Mouse (Mus musculus) heart, embryonic 10.5 days (tissue): ENCODE measurements around the gene Cgref1. TPM values are rescaled to one million over a fixed set of nuclear protein-coding genes. Genes with fewer than 3 reads are reported as not detected.

Experiments used
- DNase-seq: peaks from one replicate; pipeline ENCODE4 v3.0.0-alpha.2; 2017; ENCODE audit warnings: low spot score
- H3K27ac ChIP-seq: fragments of 300-500 bp; sonication (generic); 2 replicates; pipeline ENCODE4 v1.5.1; 2016; ENCODE audit warnings: mild to moderate bottlenecking
- H3K27me3 ChIP-seq: fragments of 300-500 bp; sonication (generic); 2 replicates; pipeline ENCODE4 v1.6.1; 2016; ENCODE audit warnings: mild to moderate bottlenecking; ENCODE audit not compliant: poor library complexity, insufficient read depth, severe bottlenecking
- H3K36me3 ChIP-seq: fragments of 300-500 bp; sonication (generic); 2 replicates; pipeline ENCODE4 v1.6.1; 2016; ENCODE audit warnings: mild to moderate bottlenecking, moderate library complexity
- H3K4me1 ChIP-seq: fragments of 300-500 bp; sonication (generic); 2 replicates; pipeline ENCODE4 v1.6.1; 2016; ENCODE audit warnings: mild to moderate bottlenecking
- H3K4me3 ChIP-seq: fragments of 300-500 bp; sonication (generic); 2 replicates; pipeline ENCODE4 v1.5.1; 2016; ENCODE audit warnings: mild to moderate bottlenecking, moderate library complexity
- H3K9me3 ChIP-seq: fragments of 300-500 bp; sonication (generic); 2 replicates; pipeline ENCODE4 v1.6.1; 2016; ENCODE audit warnings: mild to moderate bottlenecking, moderate library complexity
- WGBS: fragments of 180-500 bp; shearing (Covaris S2); methylation state at CpG from one replicate; pipeline ENCODE4 v1.1.7; 2016; 5-methylcytosine and 5-hydroxymethylcytosine counted together
- polyA plus RNA-seq: library from polyadenylated mRNA; unstranded; fragments of >200 nt; fragmentation: Nextera tagmentation; extraction: Ambion mirVana; gene quantifications from 2 replicates; pipeline ENCODE4 v1.2.1, GENCODE M21; 2016

Gene Cgref1
- 5.5 and 6.0 TPM in 2 replicates for polyA plus RNA-seq

GRCm38 (mm10) chr5:30944956-30945781, at the start of gene Cgref1:
TSS of gene Cgref1 (minus strand) at chr5:30945591.
- Histone ChIP-seq H3K27ac (peak within 1 kb of the TSS; percentile 84), H3K9me3 (no peaks in the 10 kb centered on the region), H3K4me3 (peak within 1 kb of the TSS; percentile 66), H3K27me3 (peaks cover 20% of the 10 kb centered on the region), H3K36me3 (no peaks in the 10 kb centered on the region), H3K4me1 (peaks cover 21% of the 10 kb centered on the region)
- peak; percentile 81 for DNase-seq
- 5% methylated on average over 44 of the region's 44 CpGs for WGBS

GRCm38 (mm10) chr5:30994074-30994473, 48.7 kb upstream of the Cgref1 start:
- H3K4me1 ChIP-seq = peaks cover 13% of the 10 kb centered on the region
- no peak overlapping the region for H3K4me3 ChIP-seq
- DNase-seq = no peak
- 0 out of 2 replicates have a peak overlapping the region, but pooled peaks have one; percentile 59 for H3K27ac ChIP-seq
- H3K9me3 ChIP-seq = no peaks in the 10 kb centered on the region
- 0 out of 2 replicates have a peak, but pooled peaks cover 4% of the 10 kb centered on the region for H3K27me3 ChIP-seq
- 70% methylated on average over 3 of the region's 3 CpGs for WGBS
- no peaks in the 10 kb centered on the region for H3K36me3 ChIP-seq

- 0 out of 2 replicates have a peak, but pooled peaks cover 4% of the 10 kb centered on the region for H3K27me3 ChIP-seq
- H3K36me3 ChIP-seq = no peaks in the 10 kb centered on the region
- DNase-seq = no peak
- H3K9me3 ChIP-seq = no peaks in the 10 kb centered on the region
- H3K4me3 ChIP-seq = no peak overlapping the region
- 70% methylated on average over 5 of the region's 5 CpGs for WGBS
- H3K4me1 ChIP-seq = peaks cover 13% of the 10 kb centered on the region
- H3K27ac ChIP-seq = no peak overlapping the region
These were observed 47.7 kb upstream of the Cgref1 start for GRCm38 (mm10) chr5:30992980-30993676.

GRCm38 (mm10) chr5:30982357-30982756, 37.0 kb upstream of the Cgref1 start:
- Histone ChIP-seq H3K27me3 (no peaks in the 10 kb centered on the region), H3K36me3 (no peaks in the 10 kb centered on the region), H3K4me1 (peaks cover 5% of the 10 kb centered on the region), H3K4me3 (no peak overlapping the region), H3K27ac (no peak overlapping the region), H3K9me3 (no peaks in the 10 kb centered on the region)
- DNase-seq = no peak
- WGBS = 16% methylated on average over 2 of the region's 2 CpGs

GRCm38 (mm10) chr5:30974870-30975656, 29.7 kb upstream of the Cgref1 start:
- DNase-seq = no peak
- Histone ChIP-seq H3K27me3 (peaks cover 17% of the 10 kb centered on the region; the same call in 1 of the 2 replicates), H3K4me1 (peaks cover 5% of the 10 kb centered on the region; the same call in 1 of the 2 replicates), H3K36me3 (no peaks in the 10 kb centered on the region), H3K4me3 (no peak overlapping the region), H3K27ac (no peak overlapping the region), H3K9me3 (no peaks in the 10 kb centered on the region)
- WGBS = 62% methylated on average over 9 of the region's 9 CpGs

- no peaks in the 10 kb centered on the region for H3K36me3 ChIP-seq
- DNase-seq = no peak
- H3K27me3 ChIP-seq = peaks cover 42% of the 10 kb centered on the region; the same call in 1 of the 2 replicates
- no peak overlapping the region for H3K4me3 ChIP-seq
- no peaks in the 10 kb centered on the region for H3K4me1 ChIP-seq
- 64% methylated on average over 2 of the region's 2 CpGs for WGBS
- no peak overlapping the region for H3K27ac ChIP-seq
- H3K9me3 ChIP-seq = no peaks in the 10 kb centered on the region
These were observed 24.0 kb upstream of the Cgref1 start for GRCm38 (mm10) chr5:30969440-30969839.

- Histone ChIP-seq H3K36me3 (no peaks in the 10 kb centered on the region), H3K4me1 (no peaks in the 10 kb centered on the region), H3K4me3 (no peak within 1 kb of the TSS), H3K27me3 (peaks cover 42% of the 10 kb centered on the region; the same call in 1 of the 2 replicates), H3K27ac (no peak within 1 kb of the TSS), H3K9me3 (no peaks in the 10 kb centered on the region)
- DNase-seq = no peak
- WGBS = 62% methylated on average over 8 of the region's 8 CpGs
These were observed 23.0 kb upstream of the Cgref1 start, which contains the start of gene Tcf23 for GRCm38 (mm10) chr5:30968416-30968815. TSS of gene Tcf23 (plus strand) at chr5:30968662.

- 84% methylated on average over 4 of the region's 4 CpGs for WGBS
These were observed 20.8 kb upstream of the Cgref1 start for GRCm38 (mm10) chr5:30966189-30966588.

GRCm38 (mm10) chr5:30963916-30964315, 18.5 kb upstream of the Cgref1 start:
- H3K9me3 ChIP-seq = no peaks in the 10 kb centered on the region
- peaks cover 15% of the 10 kb centered on the region; the same call in 1 of the 2 replicates for H3K27me3 ChIP-seq
- WGBS = 75% methylated on average over 3 of the region's 3 CpGs
- DNase-seq = no peak
- H3K27ac ChIP-seq = no peak overlapping the region
- H3K36me3 ChIP-seq = no peaks in the 10 kb centered on the region
- H3K4me3 ChIP-seq = no peak overlapping the region
- H3K4me1 ChIP-seq = peaks cover 8% of the 10 kb centered on the region

More at GRCm38 (mm10) chr5:30966189-30966588, 20.8 kb upstream of the Cgref1 start:
- DNase-seq = no peak
- Histone ChIP-seq H3K4me3 (no peak overlapping the region), H3K27ac (no peak overlapping the region), H3K4me1 (no peaks in the 10 kb centered on the region), H3K27me3 (peaks cover 36% of the 10 kb centered on the region; the same call in 1 of the 2 replicates), H3K36me3 (no peaks in the 10 kb centered on the region), H3K9me3 (no peaks in the 10 kb centered on the region)

- H3K4me3 ChIP-seq = no peak overlapping the region
- WGBS = 58% methylated on average over 10 of the region's 10 CpGs
- no peak for DNase-seq
- peaks cover 8% of the 10 kb centered on the region; the same call in 1 of the 2 replicates for H3K27me3 ChIP-seq
- no peaks in the 10 kb centered on the region for H3K9me3 ChIP-seq
- H3K4me1 ChIP-seq = peaks cover 23% of the 10 kb centered on the region
- H3K36me3 ChIP-seq = peaks cover 16% of the 10 kb centered on the region
- no peak overlapping the region for H3K27ac ChIP-seq
These were observed 16.4 kb upstream of the Cgref1 start for GRCm38 (mm10) chr5:30961545-30962505.

- Histone ChIP-seq H3K9me3 (no peaks in the 10 kb centered on the region), H3K36me3 (peaks cover 20% of the 10 kb centered on the region), H3K4me3 (peak overlapping the region; percentile 89), H3K27ac (peak overlapping the region; percentile 93; the same call in 1 of the 2 replicates), H3K27me3 (peaks cover 3% of the 10 kb centered on the region; the same call in 1 of the 2 replicates), H3K4me1 (peaks cover 23% of the 10 kb centered on the region)
- no peak for DNase-seq
- 82% methylated on average over 2 of the region's 2 CpGs for WGBS
These were observed 15.4 kb upstream of the Cgref1 start for GRCm38 (mm10) chr5:30960814-30961213.
